ENCODE assay signal across 14 mouse cellular contexts in genomic region chr10:18375301-18375700, GRCm38 (mm10). TPM values are rescaled to one million over a fixed set of nuclear protein-coding genes. Genes with fewer than 3 reads are reported as not detected.
A peak's percentile ranks its signal among the peaks of the same experiment; 100 is the strongest.
DNase-seq lines count a peak whose midpoint lies in the region; ATAC-seq lines count a peak whose summit lies in the region.
"Had no signal": no experiment of that assay in that cellular context is flagged by ENCODE, and none has a peak within 500 bp of the region (broad histone marks: within the 10 kb centered on the region; RNA-seq: fewer than 3 reads in every experiment).

No protein-coding gene starts in this region.

- peaks cover 44% of the 10 kb centered on the region for H3K27me3 ChIP-seq in forebrain, embryonic 10.5 days (ENCODE audit: poor library complexity, severe bottlenecking)
- H3K27me3 ChIP-seq in forebrain, embryonic 14.5 days (replicated peaks; ENCODE audit: control insufficient read depth, insufficient read depth, low read length): no peaks in the 10 kb centered on the region
- H3K27me3 ChIP-seq in embryonic facial prominence, embryonic 15.5 days: no peaks in the 10 kb centered on the region
- no peaks in the 10 kb centered on the region for H3K27me3 ChIP-seq in hindbrain, embryonic 15.5 days

- H3K9ac ChIP-seq in forebrain, embryonic 14.5 days (ENCODE audit: low read length): no peak overlapping the region
- no peak overlapping the region for H3K9ac ChIP-seq in embryonic facial prominence, embryonic 15.5 days
- H3K9ac ChIP-seq in hindbrain, embryonic 15.5 days: no peak overlapping the region
- H3K9ac ChIP-seq: liver, postnatal 0 days had no signal

- H3K36me3 ChIP-seq in forebrain, embryonic 10.5 days (replicated peaks): no peaks in the 10 kb centered on the region
- no peaks in the 10 kb centered on the region for H3K36me3 ChIP-seq in forebrain, embryonic 14.5 days (ENCODE audit: control insufficient read depth, insufficient read depth, low read length)
- H3K36me3 ChIP-seq in embryonic facial prominence, embryonic 15.5 days: no peaks in the 10 kb centered on the region
- no peaks in the 10 kb centered on the region for H3K36me3 ChIP-seq in hindbrain, embryonic 15.5 days

- peaks cover 46% of the 10 kb centered on the region for H3K4me1 ChIP-seq in forebrain, embryonic 10.5 days
- peaks cover 8% of the 10 kb centered on the region for H3K4me1 ChIP-seq in forebrain, embryonic 14.5 days (ENCODE audit: control insufficient read depth, insufficient read depth, low read length)
- peaks cover 24% of the 10 kb centered on the region for H3K4me1 ChIP-seq in embryonic facial prominence, embryonic 15.5 days
- H3K4me1 ChIP-seq in hindbrain, embryonic 15.5 days (replicated peaks): peaks cover 9% of the 10 kb centered on the region; the same call in 1 of the 2 replicates

- ATAC-seq in forebrain, embryonic 14.5 days: no peak; the same call in 1 of the 2 replicates
- no peak for ATAC-seq in embryonic facial prominence, embryonic 15.5 days (ENCODE audit: insufficient number of reproducible peaks, low FRiP score, low TSS enrichment, low read depth)
- ATAC-seq in hindbrain, embryonic 15.5 days (ENCODE audit: low FRiP score, low read depth): peak; percentile 63
- ATAC-seq: intestine, postnatal 0 days; liver, postnatal 0 days had no signal

- no peak overlapping the region for H3K4me3 ChIP-seq in forebrain, embryonic 10.5 days
- H3K4me3 ChIP-seq in forebrain, embryonic 14.5 days (ENCODE audit: low read depth, low read length): no peak overlapping the region
- H3K4me3 ChIP-seq in embryonic facial prominence, embryonic 15.5 days (replicated peaks): no peak overlapping the region
- H3K4me3 ChIP-seq in hindbrain, embryonic 15.5 days: no peak overlapping the region
- H3K4me3 ChIP-seq: erythroblast, embryonic 14.5 days had no signal

- H3K27ac ChIP-seq in forebrain, embryonic 10.5 days: peak overlapping the region; percentile 83
- H3K27ac ChIP-seq in forebrain, embryonic 14.5 days (ENCODE audit: low read depth, low read length): no peak overlapping the region
- H3K27ac ChIP-seq in embryonic facial prominence, embryonic 15.5 days (replicated peaks): 0 out of 2 replicates have a peak overlapping the region, but pooled peaks have one; percentile 36
- H3K27ac ChIP-seq in hindbrain, embryonic 15.5 days (replicated peaks): peak overlapping the region; percentile 72

- no peak overlapping the region for H3K4me2 ChIP-seq in forebrain, embryonic 14.5 days (ENCODE audit: low read length)
- no peak overlapping the region for H3K4me2 ChIP-seq in embryonic facial prominence, embryonic 15.5 days (replicated peaks)
- no peak overlapping the region for H3K4me2 ChIP-seq in hindbrain, embryonic 15.5 days

- no peaks in the 10 kb centered on the region for H3K9me3 ChIP-seq in forebrain, embryonic 10.5 days
- no peaks in the 10 kb centered on the region for H3K9me3 ChIP-seq in forebrain, embryonic 14.5 days (replicated peaks; ENCODE audit: control insufficient read depth, low read length)
- H3K9me3 ChIP-seq in embryonic facial prominence, embryonic 15.5 days (replicated peaks): no peaks in the 10 kb centered on the region
- no peaks in the 10 kb centered on the region for H3K9me3 ChIP-seq in hindbrain, embryonic 15.5 days

- DNase-seq in forebrain, embryonic 10.5 days (ENCODE audit: extremely low spot score, low spot score): peak; percentile 50
- DNase-seq in forebrain, embryonic 14.5 days (ENCODE audit: low spot score): no peak
- DNase-seq in neural tube, embryonic 10.5 days (ENCODE audit: extremely low spot score, low spot score): peak; percentile 22
- DNase-seq in MN1 (ENCODE audit: low spot score) (no peak), adipocyte (ENCODE audit: low spot score) (no peak)
- DNase-seq in layer of hippocampus, postnatal 10 days (ENCODE audit: low spot score in 2 of 2): no peak
- DNase-seq: cerebellum, adult 9-10 months; heart, postnatal 10 days; liver, postnatal 0 days; thymus, postnatal 25 days had no signal

- WGBS in forebrain, embryonic 10.5 days: 12% methylated on average over 3 of the region's 3 CpGs
- 14% methylated on average over 3 of the region's 3 CpGs for WGBS in forebrain, embryonic 14.5 days
- 53% methylated on average over 3 of the region's 3 CpGs for WGBS in embryonic facial prominence, embryonic 15.5 days
- 10% methylated on average over 3 of the region's 3 CpGs for WGBS in hindbrain, embryonic 15.5 days

RNA-seq across cellular contexts. Expression of gene Nhsl1, which starts 56.5 kb away (rescaled TPM):
- polyA plus RNA-seq in forebrain, embryonic 10.5 days (2016; fragmentation: Nextera tagmentation; extraction: Ambion mirVana): 11.4 and 11.6 TPM in 2 replicates
- polyA plus RNA-seq in forebrain, embryonic 14.5 days (2014; fragmentation: Nextera tagmentation; extraction: Ambion mirVana): 17.1 and 17.9 TPM in 2 replicates
- 11.0 and 11.4 TPM in 2 replicates for polyA plus RNA-seq in embryonic facial prominence, embryonic 15.5 days (2015; fragmentation: Nextera tagmentation; extraction: Ambion mirVana)
- polyA plus RNA-seq in hindbrain, embryonic 15.5 days (2015; fragmentation: Nextera tagmentation; extraction: Ambion mirVana): 15.0 and 15.6 TPM in 2 replicates
- 10 to 100 TPM; 62.0 to 66.6 TPM for total RNA-seq in layer of hippocampus, postnatal 10 days (2021)
- polyA plus RNA-seq: erythroblast, embryonic 14.5 days had no signal

Comparison
In these comparisons a context has a peak if more than half of its experiments do, and no peak if none do; other contexts are left out.
1. DNase-seq: peak in forebrain, embryonic 10.5 days (single experiment) and neural tube, embryonic 10.5 days (single experiment); none in forebrain, embryonic 14.5 days (single experiment), MN1 (single experiment), layer of hippocampus, postnatal 10 days (0 of 2) and adipocyte (single experiment).